In genomic region chr1:82283901-82284301, GRCm38 (mm10) we compare ENCODE assay signal across 8 mouse cellular contexts. TPM values are rescaled to one million over a fixed set of nuclear protein-coding genes. Genes with fewer than 3 reads are reported as not detected.
DNase-seq lines count a peak whose midpoint lies in the region; ATAC-seq lines count a peak whose summit lies in the region.

No protein-coding gene starts in this region.

- no peaks in the 10 kb centered on the region for H3K9me3 ChIP-seq in lung, embryonic 15.5 days
- no peaks in the 10 kb centered on the region for H3K9me3 ChIP-seq in heart, embryonic 15.5 days (replicated peaks)

- peak overlapping the region; percentile 46 for H3K9ac ChIP-seq in lung, embryonic 15.5 days
- H3K9ac ChIP-seq in heart, embryonic 15.5 days: peak overlapping the region; percentile 70

- no peaks in the 10 kb centered on the region for H3K27me3 ChIP-seq in lung, embryonic 15.5 days
- H3K27me3 ChIP-seq in heart, embryonic 15.5 days: no peaks in the 10 kb centered on the region

- H3K4me1 ChIP-seq in lung, embryonic 15.5 days: peaks cover 36% of the 10 kb centered on the region
- peaks cover 45% of the 10 kb centered on the region for H3K4me1 ChIP-seq in heart, embryonic 15.5 days (replicated peaks)

- no peak for ATAC-seq in lung, embryonic 15.5 days (ENCODE audit: borderline replicate concordance, extremely low read depth, low FRiP score, low TSS enrichment)
- no peak for ATAC-seq in heart, embryonic 15.5 days (replicated peaks; ENCODE audit: insufficient number of reproducible peaks, insufficient read depth, low FRiP score, low read depth)

- whole genome bisulfite sequencing in lung, embryonic 15.5 days: 9% methylated on average over 1 of the region's 1 CpGs
- 21% methylated on average over 1 of the region's 1 CpGs for whole genome bisulfite sequencing in heart, embryonic 15.5 days

- peak overlapping the region; percentile 84 for H3K4me2 ChIP-seq in lung, embryonic 15.5 days
- peak overlapping the region; percentile 85 for H3K4me2 ChIP-seq in heart, embryonic 15.5 days

- DNase-seq in lung, adult 18-20 months: no peak
- DNase-seq in embryo, embryonic 10 days (ENCODE audit: low spot score): peak; percentile 36
- DNase-seq in kidney, postnatal 4 days: peak; percentile 13 to 51
- peak; percentile 55 for DNase-seq in neural tube, embryonic 10.5 days (ENCODE audit: extremely low spot score, low spot score)
- DNase-seq in thymus, postnatal 25 days: no peak
- no peak for DNase-seq in urinary bladder, postnatal 36 days (ENCODE audit: low spot score in 2 of 2)

- H3K4me3 ChIP-seq in lung, embryonic 15.5 days: peak overlapping the region; percentile 77
- H3K4me3 ChIP-seq in heart, embryonic 15.5 days: peak overlapping the region; percentile 52

- peaks cover 2% of the 10 kb centered on the region; the same call in 1 of the 2 replicates for H3K36me3 ChIP-seq in lung, embryonic 15.5 days
- H3K36me3 ChIP-seq in heart, embryonic 15.5 days: peaks cover 5% of the 10 kb centered on the region; the same call in 1 of the 2 replicates

- peak overlapping the region; percentile 93 for H3K27ac ChIP-seq in lung, embryonic 15.5 days
- peak overlapping the region; percentile 97 for H3K27ac ChIP-seq in heart, embryonic 15.5 days

RNA-seq across cellular contexts. Expression of gene Irs1, which starts 7.3 kb away (rescaled TPM):
- 11.8 and 12.7 TPM in 2 replicates for polyA plus RNA-seq in lung, embryonic 15.5 days (2015; fragmentation: Nextera tagmentation; extraction: Ambion mirVana)
- 9.1 and 9.3 TPM in 2 replicates for polyA plus RNA-seq in heart, embryonic 15.5 days (2015; fragmentation: Nextera tagmentation; extraction: Ambion mirVana)

RNA-seq across cellular contexts. Expression of gene Rhbdd1, which starts 32.4 kb away (rescaled TPM):
- polyA plus RNA-seq in lung, embryonic 15.5 days (2015; fragmentation: Nextera tagmentation; extraction: Ambion mirVana): 10.6 and 11.7 TPM in 2 replicates
- 7.6 and 9.7 TPM in 2 replicates for polyA plus RNA-seq in heart, embryonic 15.5 days (2015; fragmentation: Nextera tagmentation; extraction: Ambion mirVana)

RNA-seq across cellular contexts. Expression of gene Gm9747, which starts 51.0 kb away (rescaled TPM):
- polyA plus RNA-seq in lung, embryonic 15.5 days (2015; fragmentation: Nextera tagmentation; extraction: Ambion mirVana): 35.0 TPM in 2 replicates
- 27.1 and 29.3 TPM in 2 replicates for polyA plus RNA-seq in heart, embryonic 15.5 days (2015; fragmentation: Nextera tagmentation; extraction: Ambion mirVana)

Comparison
In these comparisons a context has a peak if more than half of its experiments do, and no peak if none do; other contexts are left out.
1. DNase-seq: peak in embryo, embryonic 10 days (single experiment), kidney, postnatal 4 days (2 of 2) and neural tube, embryonic 10.5 days (single experiment); none in lung, adult 18-20 months (0 of 2), thymus, postnatal 25 days (single experiment) and urinary bladder, postnatal 36 days (0 of 2).